Mouse (Mus musculus): ENCODE measurements around the gene Qars. TPM values are rescaled to one million over a fixed set of nuclear protein-coding genes. Genes with fewer than 3 reads are reported as not detected.
A peak's percentile ranks its signal among the peaks of the same experiment; 100 is the strongest.

Gene Qars
- total and polyA plus RNA-seq, 3 experiments: 201 to 349 (median 248) TPM

GRCm38 (mm10) chr9:108463713-108464112, 43.8 kb upstream of the Qars start:
- DNase-seq (ENCODE audit: low spot score): no peak
- Histone ChIP-seq H3K9me3 (replicated peaks) (no peaks in the 10 kb centered on the region), H3K27me3 (ENCODE audit: insufficient read depth, low read length) (no peaks in the 10 kb centered on the region), H3K4me1 (ENCODE audit: insufficient read depth, low read depth, low read length) (peaks cover 41% of the 10 kb centered on the region), H3K4me3 (ENCODE audit: low read depth, low read length) (no peak overlapping the region), H3K36me3 (replicated peaks) (peaks cover 57% of the 10 kb centered on the region)
- TF ChIP-seq GATA1 (IDR thresholded peaks at IDR 0.05; ENCODE audit: borderline replicate concordance, low read length): no peak
- no peak for TF ChIP-seq GATA2 (IDR thresholded peaks at IDR 0.05; ENCODE audit: borderline replicate concordance, low read depth, low read length)
- TF ChIP-seq POLR2AphosphoS5 (IDR thresholded peaks at IDR 0.05; ENCODE audit: insufficient replicate concordance, low read depth, low read length): no peak
- no peak for TF ChIP-seq TAL1 (conservative IDR thresholded peaks at IDR 0.05; ENCODE audit: low read depth, low read length)
- TF ChIP-seq CTCF (IDR thresholded peaks at IDR 0.05; ENCODE audit: low read depth, low read length): no peak
- ATAC-seq (ENCODE audit: extremely low read depth, insufficient number of reproducible peaks, low FRiP score, poor library complexity, severe bottlenecking): no peak

- ATAC-seq (ENCODE audit: extremely low read depth, insufficient number of reproducible peaks, low FRiP score, poor library complexity, severe bottlenecking): no peak
- TF ChIP-seq TAL1 (conservative IDR thresholded peaks at IDR 0.05; ENCODE audit: low read depth, low read length) (no peak), POLR2AphosphoS5 (IDR thresholded peaks at IDR 0.05; ENCODE audit: insufficient replicate concordance, low read depth, low read length) (no peak), CTCF (IDR thresholded peaks at IDR 0.05; ENCODE audit: low read depth, low read length) (no peak)
- H3K4me1 ChIP-seq (ENCODE audit: insufficient read depth, low read depth, low read length): peaks cover 25% of the 10 kb centered on the region
Measured at GRCm38 (mm10) chr9:108466219-108466618, 41.3 kb upstream of the Qars start.

GRCm38 (mm10) chr9:108469430-108469829, 38.1 kb upstream of the Qars start:
- TF ChIP-seq GATA1 (IDR thresholded peaks at IDR 0.05; ENCODE audit: borderline replicate concordance, low read length) (no peak), CTCF (IDR thresholded peaks at IDR 0.05; ENCODE audit: low read depth, low read length) (no peak), TAL1 (conservative IDR thresholded peaks at IDR 0.05; ENCODE audit: low read depth, low read length) (no peak), GATA2 (IDR thresholded peaks at IDR 0.05; ENCODE audit: borderline replicate concordance, low read depth, low read length) (no peak), POLR2AphosphoS5 (IDR thresholded peaks at IDR 0.05; ENCODE audit: insufficient replicate concordance, low read depth, low read length) (no peak)
- ATAC-seq (ENCODE audit: extremely low read depth, insufficient number of reproducible peaks, low FRiP score, poor library complexity, severe bottlenecking): no peak

More at GRCm38 (mm10) chr9:108466219-108466618, 41.3 kb upstream of the Qars start:
- H3K27me3 ChIP-seq (ENCODE audit: insufficient read depth, low read length): no peaks in the 10 kb centered on the region; the same call in 1 of the 2 replicates
- no peak overlapping the region for H3K4me3 ChIP-seq (ENCODE audit: low read depth, low read length)
- H3K9me3 ChIP-seq (replicated peaks): no peaks in the 10 kb centered on the region
- no peak for DNase-seq (ENCODE audit: low spot score)
- H3K36me3 ChIP-seq (replicated peaks): peaks cover 55% of the 10 kb centered on the region

GRCm38 (mm10) chr9:108469845-108470244, 37.7 kb upstream of the Qars start:
- no peak for TF ChIP-seq TAL1 (conservative IDR thresholded peaks at IDR 0.05; ENCODE audit: low read depth, low read length)
- TF ChIP-seq CTCF (IDR thresholded peaks at IDR 0.05; ENCODE audit: low read depth, low read length): no peak
- no peak for TF ChIP-seq GATA1 (IDR thresholded peaks at IDR 0.05; ENCODE audit: borderline replicate concordance, low read length)
- no peak for TF ChIP-seq POLR2AphosphoS5 (IDR thresholded peaks at IDR 0.05; ENCODE audit: insufficient replicate concordance, low read depth, low read length)
- no peak for TF ChIP-seq GATA2 (IDR thresholded peaks at IDR 0.05; ENCODE audit: borderline replicate concordance, low read depth, low read length)
- Histone ChIP-seq H3K9me3 (replicated peaks) (no peaks in the 10 kb centered on the region), H3K4me3 (ENCODE audit: low read depth, low read length) (no peak overlapping the region), H3K4me1 (ENCODE audit: insufficient read depth, low read depth, low read length) (no peaks in the 10 kb centered on the region), H3K27me3 (ENCODE audit: insufficient read depth, low read length) (peaks cover 5% of the 10 kb centered on the region), H3K36me3 (replicated peaks) (peaks cover 19% of the 10 kb centered on the region)
- DNase-seq (ENCODE audit: low spot score): no peak
- ATAC-seq (ENCODE audit: extremely low read depth, insufficient number of reproducible peaks, low FRiP score, poor library complexity, severe bottlenecking): no peak

More at GRCm38 (mm10) chr9:108469430-108469829, 38.1 kb upstream of the Qars start:
- H3K9me3 ChIP-seq (replicated peaks): no peaks in the 10 kb centered on the region
- peaks cover 23% of the 10 kb centered on the region for H3K36me3 ChIP-seq (replicated peaks)
- no peak overlapping the region for H3K4me3 ChIP-seq (ENCODE audit: low read depth, low read length)
- no peaks in the 10 kb centered on the region for H3K4me1 ChIP-seq (ENCODE audit: insufficient read depth, low read depth, low read length)
- peaks cover 4% of the 10 kb centered on the region for H3K27me3 ChIP-seq (ENCODE audit: insufficient read depth, low read length)
- no peak for DNase-seq (ENCODE audit: low spot score)

GRCm38 (mm10) chr9:108474528-108474927, 33.0 kb upstream of the Qars start:
- no peak for DNase-seq (ENCODE audit: low spot score)
- Histone ChIP-seq H3K4me1 (ENCODE audit: insufficient read depth, low read depth, low read length) (peaks cover 10% of the 10 kb centered on the region), H3K36me3 (replicated peaks) (no peaks in the 10 kb centered on the region), H3K9me3 (replicated peaks) (no peaks in the 10 kb centered on the region), H3K27me3 (ENCODE audit: insufficient read depth, low read length) (peaks cover 32% of the 10 kb centered on the region), H3K4me3 (ENCODE audit: low read depth, low read length) (no peak overlapping the region)
- TF ChIP-seq POLR2AphosphoS5 (IDR thresholded peaks at IDR 0.05; ENCODE audit: insufficient replicate concordance, low read depth, low read length): no peak
- no peak for TF ChIP-seq CTCF (IDR thresholded peaks at IDR 0.05; ENCODE audit: low read depth, low read length)
- TF ChIP-seq GATA2 (IDR thresholded peaks at IDR 0.05; ENCODE audit: borderline replicate concordance, low read depth, low read length): no peak
- no peak for TF ChIP-seq GATA1 (IDR thresholded peaks at IDR 0.05; ENCODE audit: borderline replicate concordance, low read length)
- no peak for TF ChIP-seq TAL1 (conservative IDR thresholded peaks at IDR 0.05; ENCODE audit: low read depth, low read length)
- ATAC-seq (ENCODE audit: extremely low read depth, insufficient number of reproducible peaks, low FRiP score, poor library complexity, severe bottlenecking): no peak

GRCm38 (mm10) chr9:108478638-108479156, 28.8 kb upstream of the Qars start:
- Histone ChIP-seq H3K36me3 (replicated peaks) (no peaks in the 10 kb centered on the region), H3K9me3 (replicated peaks) (no peaks in the 10 kb centered on the region), H3K4me1 (ENCODE audit: insufficient read depth, low read depth, low read length) (peaks cover 19% of the 10 kb centered on the region), H3K4me3 (ENCODE audit: low read depth, low read length) (peak overlapping the region; percentile 44; the same call in 1 of the 2 replicates), H3K27me3 (ENCODE audit: insufficient read depth, low read length) (peaks cover 70% of the 10 kb centered on the region)
- TF ChIP-seq POLR2AphosphoS5 (IDR thresholded peaks at IDR 0.05; ENCODE audit: insufficient replicate concordance, low read depth, low read length) (no peak), GATA1 (IDR thresholded peaks at IDR 0.05; ENCODE audit: borderline replicate concordance, low read length) (no peak), GATA2 (IDR thresholded peaks at IDR 0.05; ENCODE audit: borderline replicate concordance, low read depth, low read length) (no peak), CTCF (IDR thresholded peaks at IDR 0.05; ENCODE audit: low read depth, low read length) (no peak), TAL1 (conservative IDR thresholded peaks at IDR 0.05; ENCODE audit: low read depth, low read length) (no peak)
- DNase-seq (ENCODE audit: low spot score): no peak
- ATAC-seq (ENCODE audit: extremely low read depth, insufficient number of reproducible peaks, low FRiP score, poor library complexity, severe bottlenecking): no peak

All from G1E (cell line).